Mouse (Mus musculus): Measurements from ENCODE around the gene Nup37. TPM values are rescaled to one million over a fixed set of nuclear protein-coding genes. Genes with fewer than 3 reads are reported as not detected.

The Nup37 gene
- polyA plus RNA-seq, 1 experiment from 2014 or later: 72.3 TPM

DNA sequence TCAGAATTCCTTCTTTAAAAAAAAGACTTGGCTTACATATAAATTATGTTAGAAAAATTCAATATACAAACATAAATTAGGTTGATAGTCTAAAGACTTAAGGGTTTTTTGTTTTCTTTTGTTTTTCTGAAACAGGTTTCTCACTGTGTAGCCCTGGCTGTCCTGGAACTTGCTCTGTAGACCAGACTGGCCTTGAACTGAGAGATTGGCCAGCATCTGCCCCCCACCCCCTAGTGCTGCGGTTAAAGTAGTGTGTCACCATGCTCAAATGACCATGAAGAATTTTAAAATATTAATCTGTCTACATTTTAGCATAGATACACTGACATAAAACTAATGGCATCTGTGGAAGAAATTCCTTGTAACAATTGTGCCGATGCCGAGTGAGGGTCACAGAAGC is 71.4 kb downstream of the Nup37 start:
- Histone ChIP-seq H3K4me3 (ENCODE audit: low read length) (no peak overlapping the region), H3K27ac (ENCODE audit: low read length) (no peak overlapping the region), H3K9ac (replicated peaks; ENCODE audit: low read length) (no peak overlapping the region), H3K36me3 (ENCODE audit: insufficient read depth, low read length) (peaks cover 9% of the 10 kb centered on the region; the same call in 1 of the 2 replicates), H3K4me2 (replicated peaks; ENCODE audit: low read depth, low read length) (no peak overlapping the region), H3K27me3 (ENCODE audit: insufficient read depth, low read length) (no peaks in the 10 kb centered on the region), H3K9me3 (ENCODE audit: low read length) (no peaks in the 10 kb centered on the region), H3K4me1 (ENCODE audit: insufficient read depth, low read length) (no peaks in the 10 kb centered on the region)
- WGBS: over 99% methylated on average over 3 of the region's 3 CpGs
- ATAC-seq (ENCODE audit: low FRiP score, low TSS enrichment): no peak

DNA sequence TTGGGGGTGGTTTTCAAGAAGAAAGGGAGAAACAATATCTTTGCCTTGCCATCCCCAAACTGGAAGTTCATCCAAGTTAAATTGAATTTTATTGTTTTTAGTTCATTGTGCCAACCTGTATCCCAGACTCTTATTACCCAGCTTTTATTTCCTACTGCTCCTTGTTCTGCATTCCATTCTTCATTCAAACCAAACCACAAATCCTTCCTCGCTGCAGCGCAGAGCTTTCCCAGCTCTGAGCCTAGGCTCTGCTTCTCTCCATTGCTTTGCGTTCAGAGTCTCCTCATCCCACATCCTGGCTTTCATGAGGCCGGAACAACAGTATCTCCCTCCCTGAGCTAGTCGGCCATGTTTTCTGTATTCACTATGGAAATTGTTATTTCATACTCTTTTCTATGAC is 74.9 kb downstream of the Nup37 start:
- Histone ChIP-seq H3K4me1 (ENCODE audit: insufficient read depth, low read length) (no peaks in the 10 kb centered on the region), H3K4me2 (replicated peaks; ENCODE audit: low read depth, low read length) (no peak overlapping the region), H3K9ac (replicated peaks; ENCODE audit: low read length) (no peak overlapping the region), H3K4me3 (ENCODE audit: low read length) (no peak overlapping the region), H3K27ac (ENCODE audit: low read length) (no peak overlapping the region), H3K9me3 (ENCODE audit: low read length) (no peaks in the 10 kb centered on the region), H3K27me3 (ENCODE audit: insufficient read depth, low read length) (no peaks in the 10 kb centered on the region), H3K36me3 (ENCODE audit: insufficient read depth, low read length) (0 out of 2 replicates have a peak, but pooled peaks cover 3% of the 10 kb centered on the region)
- ATAC-seq (ENCODE audit: low FRiP score, low TSS enrichment): no peak
- 82% methylated on average over 5 of the region's 5 CpGs for WGBS

DNA sequence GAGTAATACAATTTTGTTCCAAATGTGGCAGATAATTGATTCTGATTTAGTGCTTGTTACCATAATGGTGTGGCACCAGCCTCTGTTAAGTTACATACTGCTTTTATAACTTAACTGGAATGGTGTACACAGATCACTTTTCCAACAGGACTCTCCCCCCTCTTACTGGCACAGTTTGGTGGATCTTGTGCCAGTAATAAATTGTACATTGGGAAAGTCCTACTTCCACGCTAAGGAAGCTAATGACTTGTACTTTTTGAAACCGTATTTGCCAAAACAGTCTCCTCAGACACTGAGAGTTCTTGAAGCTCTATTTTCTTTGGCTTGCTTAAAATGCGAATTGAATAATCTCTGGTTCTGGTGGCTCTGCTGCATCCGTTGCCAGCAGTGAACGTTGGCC is 78.6 kb downstream of the Nup37 start:
- WGBS: 74% methylated on average over 5 of the region's 5 CpGs

DNA sequence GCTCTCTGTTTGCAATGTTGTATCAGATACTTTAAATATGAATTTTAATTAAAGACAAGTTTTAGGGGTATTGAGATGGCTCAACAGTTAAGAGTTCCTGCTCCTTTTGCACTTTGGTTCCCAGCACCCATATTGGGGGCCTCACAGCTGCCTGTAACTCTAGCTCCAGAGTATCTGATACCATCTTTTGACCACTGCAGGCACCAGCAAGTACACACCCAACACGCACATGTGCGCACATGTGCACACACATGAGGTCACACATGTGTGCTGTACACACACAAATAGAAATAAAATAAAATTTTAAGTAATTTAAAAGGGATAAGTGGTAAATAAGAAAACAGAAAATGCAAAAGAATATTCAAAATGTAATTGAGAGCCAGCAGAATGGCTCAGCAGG is 81.2 kb downstream of the Nup37 start:
- ATAC-seq (ENCODE audit: low FRiP score, low TSS enrichment): no peak
- Histone ChIP-seq H3K27me3 (ENCODE audit: insufficient read depth, low read length) (no peaks in the 10 kb centered on the region), H3K4me3 (ENCODE audit: low read length) (no peak overlapping the region), H3K4me1 (ENCODE audit: insufficient read depth, low read length) (peaks cover 6% of the 10 kb centered on the region; the same call in 1 of the 2 replicates), H3K9ac (replicated peaks; ENCODE audit: low read length) (no peak overlapping the region), H3K4me2 (replicated peaks; ENCODE audit: low read depth, low read length) (no peak overlapping the region), H3K9me3 (ENCODE audit: low read length) (no peaks in the 10 kb centered on the region), H3K27ac (ENCODE audit: low read length) (no peak overlapping the region), H3K36me3 (ENCODE audit: insufficient read depth, low read length) (no peaks in the 10 kb centered on the region; the same call in 1 of the 2 replicates)
- 92% methylated on average over 2 of the region's 2 CpGs for WGBS

More for the DNA sequence above, 78.6 kb downstream of the Nup37 start:
- no peak for ATAC-seq (ENCODE audit: low FRiP score, low TSS enrichment)
- H3K4me2 ChIP-seq (replicated peaks; ENCODE audit: low read depth, low read length): no peak overlapping the region
- H3K27me3 ChIP-seq (ENCODE audit: insufficient read depth, low read length): no peaks in the 10 kb centered on the region
- no peaks in the 10 kb centered on the region for H3K4me1 ChIP-seq (ENCODE audit: insufficient read depth, low read length)
- H3K27ac ChIP-seq (ENCODE audit: low read length): no peak overlapping the region
- H3K4me3 ChIP-seq (ENCODE audit: low read length): no peak overlapping the region
- H3K36me3 ChIP-seq (ENCODE audit: insufficient read depth, low read length): peaks cover 3% of the 10 kb centered on the region; the same call in 1 of the 2 replicates
- H3K9ac ChIP-seq (replicated peaks; ENCODE audit: low read length): no peak overlapping the region
- no peaks in the 10 kb centered on the region for H3K9me3 ChIP-seq (ENCODE audit: low read length)

Other genes starting within 250 kb of the Nup37 start
- 0.26 TPM in 1 of 2 replicates, not detected in the other for gene Pmch, start 55.9 kb upstream of the Nup37 start, polyA plus RNA-seq (2015; fragmentation: Nextera tagmentation; extraction: Ambion mirVana)
- gene Parpbp, start 51 bp upstream of the Nup37 start, polyA plus RNA-seq (2015; fragmentation: Nextera tagmentation; extraction: Ambion mirVana): 11.2 and 13.5 TPM in 2 replicates
- gene Washc3, start 54.1 kb downstream of the Nup37 start, polyA plus RNA-seq (2015; fragmentation: Nextera tagmentation; extraction: Ambion mirVana): 63.2 and 70.5 TPM in 2 replicates
- 1.9 and 5.3 TPM in 2 replicates for gene Dram1, start 232.1 kb downstream of the Nup37 start, polyA plus RNA-seq (2015; fragmentation: Nextera tagmentation; extraction: Ambion mirVana)
- 12.8 and 13.5 TPM in 2 replicates for gene Gnptab, start 232.1 kb downstream of the Nup37 start, polyA plus RNA-seq (2015; fragmentation: Nextera tagmentation; extraction: Ambion mirVana)

Data from kidney, embryonic 16.5 days (tissue).